Mouse (Mus musculus): ENCODE results near the gene Cacnb4.

The Cacnb4 gene

GRCm38 (mm10) chr2:52607857-52608485, 68.7 kb downstream of the Cacnb4 start:
- in situ Hi-C loops (cut with MboI; ENCODE audit: unreplicated experiment in 2 of 2): no loop called here

GRCm38 (mm10) chr2:52606331-52606730, 70.3 kb downstream of the Cacnb4 start:
- in situ Hi-C loops (cut with MboI; ENCODE audit: unreplicated experiment in 2 of 2): no loop called here

- in situ Hi-C loops (cut with MboI; ENCODE audit: unreplicated experiment in 2 of 2): no loop called here
These were observed 71.3 kb downstream of the Cacnb4 start for GRCm38 (mm10) chr2:52605321-52605720.

GRCm38 (mm10) chr2:52604651-52605020, 72.0 kb downstream of the Cacnb4 start:
- in situ Hi-C loops (cut with MboI; ENCODE audit: unreplicated experiment in 2 of 2): no loop called here

GRCm38 (mm10) chr2:52603935-52604650, 72.5 kb downstream of the Cacnb4 start:
- in situ Hi-C loops (cut with MboI; ENCODE audit: unreplicated experiment in 2 of 2): no loop called here

- in situ Hi-C loops (cut with MboI; ENCODE audit: unreplicated experiment in 2 of 2): no loop called here
These were observed 73.2 kb downstream of the Cacnb4 start for GRCm38 (mm10) chr2:52603421-52603820.

- in situ Hi-C loops (cut with MboI; ENCODE audit: unreplicated experiment in 2 of 2): no loop called here
These were observed 73.7 kb downstream of the Cacnb4 start for GRCm38 (mm10) chr2:52602921-52603320.

- in situ Hi-C loops (cut with MboI; ENCODE audit: unreplicated experiment in 2 of 2): no loop called here
These were observed 74.4 kb downstream of the Cacnb4 start for GRCm38 (mm10) chr2:52602228-52602627.

GRCm38 (mm10) chr2:52597511-52597910, 79.1 kb downstream of the Cacnb4 start:
- in situ Hi-C loops (cut with MboI; ENCODE audit: unreplicated experiment in 2 of 2): loop anchor here in 1 of 2 experiments (25.0 kb wide), 1 partner anchor 335 kb away; no protein-coding TSS in a partner anchor

GRCm38 (mm10) chr2:52593814-52594213, 82.8 kb downstream of the Cacnb4 start:
- in situ Hi-C loops (cut with MboI; ENCODE audit: unreplicated experiment in 2 of 2): loop anchor here (5.0 to 25.0 kb wide), 2 partner anchors 332 kb away; no protein-coding TSS in a partner anchor

GRCm38 (mm10) chr2:52593260-52593659, 83.4 kb downstream of the Cacnb4 start:
- in situ Hi-C loops (cut with MboI; ENCODE audit: unreplicated experiment in 2 of 2): loop anchor here (5.0 to 25.0 kb wide), 2 partner anchors 331 kb away; no protein-coding TSS in a partner anchor

- in situ Hi-C loops (cut with MboI; ENCODE audit: unreplicated experiment in 2 of 2): loop anchor here (5.0 to 25.0 kb wide), 2 partner anchors 329 kb away; no protein-coding TSS in a partner anchor
These were observed 85.7 kb downstream of the Cacnb4 start for GRCm38 (mm10) chr2:52590970-52591347.

- in situ Hi-C loops (cut with MboI; ENCODE audit: unreplicated experiment in 2 of 2): loop anchor here (5.0 to 25.0 kb wide), 2 partner anchors 328 kb away; no protein-coding TSS in a partner anchor
These were observed 86.2 kb downstream of the Cacnb4 start for GRCm38 (mm10) chr2:52590340-52590969.

- in situ Hi-C loops (cut with MboI; ENCODE audit: unreplicated experiment in 2 of 2): loop anchor here in 1 of 2 experiments (25.0 kb wide), 1 partner anchor 327 kb away; no protein-coding TSS in a partner anchor
These were observed 87.1 kb downstream of the Cacnb4 start for GRCm38 (mm10) chr2:52589514-52589913.

GRCm38 (mm10) chr2:52585384-52585783, 91.2 kb downstream of the Cacnb4 start:
- in situ Hi-C loops (cut with MboI; ENCODE audit: unreplicated experiment in 2 of 2): loop anchor here in 1 of 2 experiments (25.0 kb wide), 1 partner anchor 323 kb away; no protein-coding TSS in a partner anchor

- in situ Hi-C loops (cut with MboI; ENCODE audit: unreplicated experiment in 2 of 2): loop anchor here in 1 of 2 experiments (25.0 kb wide), 1 partner anchor 319 kb away; no protein-coding TSS in a partner anchor
These were observed 95.4 kb downstream of the Cacnb4 start for GRCm38 (mm10) chr2:52581132-52581781.

GRCm38 (mm10) chr2:52580697-52581096, 95.9 kb downstream of the Cacnb4 start:
- in situ Hi-C loops (cut with MboI; ENCODE audit: unreplicated experiment in 2 of 2): loop anchor here in 1 of 2 experiments (25.0 kb wide), 1 partner anchor 318 kb away; no protein-coding TSS in a partner anchor

GRCm38 (mm10) chr2:52578846-52579245, 97.8 kb downstream of the Cacnb4 start:
- in situ Hi-C loops (cut with MboI; ENCODE audit: unreplicated experiment in 2 of 2): loop anchor here in 1 of 2 experiments (25.0 kb wide), 1 partner anchor 317 kb away; no protein-coding TSS in a partner anchor

GRCm38 (mm10) chr2:52577700-52578099, 98.9 kb downstream of the Cacnb4 start:
- in situ Hi-C loops (cut with MboI; ENCODE audit: unreplicated experiment in 2 of 2): loop anchor here in 1 of 2 experiments (25.0 kb wide), 1 partner anchor 315 kb away; no protein-coding TSS in a partner anchor

GRCm38 (mm10) chr2:52576546-52576945, 100.1 kb downstream of the Cacnb4 start:
- in situ Hi-C loops (cut with MboI; ENCODE audit: unreplicated experiment in 2 of 2): loop anchor here in 1 of 2 experiments (25.0 kb wide), 1 partner anchor 314 kb away; no protein-coding TSS in a partner anchor

Measured in v-Abl transformed pro-B cells (cell line).